Mouse (Mus musculus): ENCODE data around the gene Acsm4. TPM values are rescaled to one million over a fixed set of nuclear protein-coding genes. Genes with fewer than 3 reads are reported as not detected.

The Acsm4 gene
- polyA plus RNA-seq, 1 experiment from 2014 or later = not detected

Other genes with a start within 250 kb of the Acsm4 start
- not detected in 2 replicates for gene Gp2, start 230.7 kb upstream of the Acsm4 start, polyA plus RNA-seq (2016; fragmentation: Nextera tagmentation; extraction: Ambion mirVana)
- not detected in 2 replicates for gene Umod, start 210.7 kb upstream of the Acsm4 start, polyA plus RNA-seq (2016; fragmentation: Nextera tagmentation; extraction: Ambion mirVana)
- gene Acsm5, start 170.6 kb upstream of the Acsm4 start, polyA plus RNA-seq (2016; fragmentation: Nextera tagmentation; extraction: Ambion mirVana) = not detected in 2 replicates
- gene Pdilt, start 166.5 kb upstream of the Acsm4 start, polyA plus RNA-seq (2016; fragmentation: Nextera tagmentation; extraction: Ambion mirVana) = not detected in 2 replicates
- not detected in 2 replicates for gene Acsm2, start 135.7 kb upstream of the Acsm4 start, polyA plus RNA-seq (2016; fragmentation: Nextera tagmentation; extraction: Ambion mirVana)
- gene Acsm1, start 83.0 kb upstream of the Acsm4 start, polyA plus RNA-seq (2016; fragmentation: Nextera tagmentation; extraction: Ambion mirVana) = not detected in 2 replicates
- 89.0 and 90.0 TPM in 2 replicates for gene Thumpd1, start 30.8 kb downstream of the Acsm4 start, polyA plus RNA-seq (2016; fragmentation: Nextera tagmentation; extraction: Ambion mirVana)
- 0.13 and 0.36 TPM in 2 replicates for gene Acsm3, start 70.9 kb downstream of the Acsm4 start, polyA plus RNA-seq (2016; fragmentation: Nextera tagmentation; extraction: Ambion mirVana)
- gene Rexo5, start 104.0 kb downstream of the Acsm4 start, polyA plus RNA-seq (2016; fragmentation: Nextera tagmentation; extraction: Ambion mirVana) = 28.3 and 29.9 TPM in 2 replicates
- gene Eri2, start 104.0 kb downstream of the Acsm4 start, polyA plus RNA-seq (2016; fragmentation: Nextera tagmentation; extraction: Ambion mirVana) = 29.7 and 30.6 TPM in 2 replicates
- 7.5 and 8.8 TPM in 2 replicates for gene Lyrm1, start 205.8 kb downstream of the Acsm4 start, polyA plus RNA-seq (2016; fragmentation: Nextera tagmentation; extraction: Ambion mirVana)
- gene Dcun1d3, start 206.3 kb downstream of the Acsm4 start, polyA plus RNA-seq (2016; fragmentation: Nextera tagmentation; extraction: Ambion mirVana) = 13.9 and 14.8 TPM in 2 replicates

All from limb, embryonic 12.5 days (tissue).